Mouse (Mus musculus) heart, adult 8-10 months (tissue): Measurements from ENCODE around the gene Eef1akmt3. TPM values are rescaled to one million over a fixed set of nuclear protein-coding genes. Genes with fewer than 3 reads are reported as not detected.

Source experiments
- DNase-seq: peaks from one replicate; pipeline ENCODE4 v3.0.0; 2022; ENCODE audit warnings: low spot score
- total RNA-seq, 4 experiments: library from RNA; stranded (reverse); gene quantifications; 2 replicates each; pipeline ENCODE4 v1.2.4; 2022

Eef1akmt3 gene
- total RNA-seq, 4 experiments from 2014 or later: not detected

GRCm38 (mm10) chr10:127054646-127055045 lies 13.3 kb upstream of the Eef1akmt3 start:
- DNase-seq: no peak

- DNase-seq: no peak
Observed at GRCm38 (mm10) chr10:127050119-127050474, 8.8 kb upstream of the Eef1akmt3 start.

GRCm38 (mm10) chr10:127049395-127050118 lies 8.2 kb upstream of the Eef1akmt3 start:
- DNase-seq: no peak

- no peak for DNase-seq
Observed at GRCm38 (mm10) chr10:127048608-127049394, 7.5 kb upstream of the Eef1akmt3 start.

GRCm38 (mm10) chr10:127047954-127048353 lies 6.6 kb upstream of the Eef1akmt3 start, which contains the start of gene Cyp27b1:
Gene Cyp27b1, plus strand, starts transcription at chr10:127048250.
- no peak for DNase-seq

- no peak for DNase-seq
Observed at GRCm38 (mm10) chr10:127043187-127043586, 1.9 kb upstream of the Eef1akmt3 start.

GRCm38 (mm10) chr10:127042468-127043115 lies 1.3 kb upstream of the Eef1akmt3 start:
- no peak for DNase-seq

GRCm38 (mm10) chr10:127041774-127042338 lies 543 bp upstream of the Eef1akmt3 start:
- DNase-seq: peak; percentile 86

- DNase-seq: no peak
Observed at GRCm38 (mm10) chr10:127040569-127041214, 621 bp downstream of the Eef1akmt3 start.

- no peak for DNase-seq
Observed at GRCm38 (mm10) chr10:127037641-127038040, 3.7 kb downstream of the Eef1akmt3 start.

- no peak for DNase-seq
Observed at GRCm38 (mm10) chr10:127036273-127036672, 5.0 kb downstream of the Eef1akmt3 start.

- DNase-seq: no peak
Observed at GRCm38 (mm10) chr10:127033301-127033741, 8.0 kb downstream of the Eef1akmt3 start.

- DNase-seq: peak; percentile 90
Observed at GRCm38 (mm10) chr10:127030336-127031296, 10.7 kb downstream of the Eef1akmt3 start, which contains the start of gene Tsfm. Gene Tsfm, minus strand, starts transcription at chr10:127030840.

GRCm38 (mm10) chr10:127018422-127018821 lies 22.9 kb downstream of the Eef1akmt3 start:
- DNase-seq: no peak

GRCm38 (mm10) chr10:127017071-127017470 lies 24.2 kb downstream of the Eef1akmt3 start:
- DNase-seq: no peak

GRCm38 (mm10) chr10:127016488-127016887 lies 24.8 kb downstream of the Eef1akmt3 start:
- DNase-seq: no peak

GRCm38 (mm10) chr10:127003806-127004205 lies 37.5 kb downstream of the Eef1akmt3 start:
- DNase-seq: no peak

- DNase-seq: no peak
Observed at GRCm38 (mm10) chr10:127003334-127003733, 38.0 kb downstream of the Eef1akmt3 start.

- DNase-seq: no peak
Observed at GRCm38 (mm10) chr10:127002765-127003164, 38.5 kb downstream of the Eef1akmt3 start.

GRCm38 (mm10) chr10:127002056-127002455 lies 39.3 kb downstream of the Eef1akmt3 start:
- DNase-seq: no peak
